Mouse (Mus musculus) CH12.LX (cell line): ENCODE measurements around the gene D630003M21Rik. TPM values are rescaled to one million over a fixed set of nuclear protein-coding genes. Genes with fewer than 3 reads are reported as not detected.

Experiments used
- DNase-seq: peaks from one replicate; pipeline ENCODE4 v3.0.0-alpha.2; 2013; ENCODE audit errors: extremely low read depth
- H3K27ac ChIP-seq: 2 replicates; pipeline ENCODE4 v1.5.1; 2012; ENCODE audit warnings: low read depth, mild to moderate bottlenecking, control low read depth, moderate library complexity; ENCODE audit not compliant: insufficient read depth
- H3K27me3 ChIP-seq: replicated peaks from 2 replicates; pipeline ENCODE3; 2012; ENCODE audit warnings: inconsistent platforms
- H3K36me3 ChIP-seq, 2 experiments: replicated peaks in 1 of 2; 2 replicates each; pipeline versions ENCODE3 to v1.6.1; 2012; ENCODE audit warnings: inconsistent platforms in 1 of 2, low read length in 1 of 2, mild to moderate bottlenecking in 1 of 2, mixed read lengths in 1 of 2, moderate library complexity in 1 of 2; ENCODE audit not compliant: control insufficient read depth in 1 of 2, insufficient read depth in 1 of 2
- H3K4me1 ChIP-seq, 2 experiments: 2 replicates each; pipeline ENCODE4 v1.6.1; 2012; ENCODE audit warnings: inconsistent platforms in 1 of 2, moderate library complexity in 1 of 2; ENCODE audit not compliant: insufficient read depth in 2 of 2, control insufficient read depth in 1 of 2
- H3K4me2 ChIP-seq: 2 replicates; pipeline ENCODE4 v1.6.1; 2012; ENCODE audit warnings: low read depth, mild to moderate bottlenecking, control low read depth; ENCODE audit not compliant: poor library complexity, insufficient read depth, severe bottlenecking
- H3K4me3 ChIP-seq, 3 experiments: fragments of 150-350 bp in 1 of 3; sonication (generic) in 1 of 3; replicated peaks in 1 of 3; 2 replicates each; pipeline versions ENCODE3 to v1.5.1; 2011 to 2012; ENCODE audit warnings: low read depth in 2 of 3, low read length in 2 of 3, mild to moderate bottlenecking in 2 of 3, moderate library complexity in 2 of 3, control low read depth in 1 of 3, improper control_type of control experiment in 1 of 3, inconsistent platforms in 1 of 3, mixed read lengths in 1 of 3; ENCODE audit not compliant: poor library complexity in 1 of 3
- H3K79me2 ChIP-seq: replicated peaks from 2 replicates; pipeline ENCODE4 v1.6.1; 2012; ENCODE audit warnings: mild to moderate bottlenecking, moderate library complexity; ENCODE audit not compliant: control insufficient read depth, poor library complexity, insufficient read depth, severe bottlenecking; ENCODE audit errors: extremely low read depth
- H3K9ac ChIP-seq: 2 replicates; pipeline ENCODE4 v1.6.1; 2012; ENCODE audit warnings: low read depth, mild to moderate bottlenecking, control low read depth, moderate library complexity; ENCODE audit not compliant: insufficient read depth
- H3K9me3 ChIP-seq: replicated peaks from 2 replicates; pipeline ENCODE3; 2012; ENCODE audit warnings: low read length, inconsistent platforms, mixed read lengths
- CHD2 ChIP-seq: IDR thresholded peaks from 2 replicates; pipeline ENCODE4 v1.6.1; 2011; ENCODE audit warnings: low read length, improper control_type of control experiment
- E2F4 ChIP-seq: IDR thresholded peaks from 2 replicates; pipeline ENCODE4 v1.6.1; 2011; ENCODE audit warnings: low read depth, low read length, improper control_type of control experiment; ENCODE audit not compliant: insufficient replicate concordance
- ELF1 ChIP-seq: IDR thresholded peaks from 2 replicates; pipeline ENCODE4 v1.6.1; 2014; ENCODE audit warnings: low read depth, mild to moderate bottlenecking, inconsistent platforms, low read length, improper control_type of control experiment
- EP300 ChIP-seq: IDR thresholded peaks from 2 replicates; pipeline ENCODE4 v1.6.1; 2011; ENCODE audit warnings: low read length, improper control_type of control experiment
- ETS1 ChIP-seq: conservative IDR thresholded peaks from 2 replicates; pipeline ENCODE4 v1.6.1; 2012; ENCODE audit warnings: low read depth, mild to moderate bottlenecking, inconsistent platforms, low read length, improper control_type of control experiment, moderate library complexity
- JUN ChIP-seq: IDR thresholded peaks from 2 replicates; pipeline ENCODE4 v1.6.1; 2011; ENCODE audit warnings: low read depth, mild to moderate bottlenecking, low read length, improper control_type of control experiment, moderate library complexity; ENCODE audit not compliant: insufficient read depth
- MEF2A ChIP-seq: IDR thresholded peaks from 2 replicates; pipeline ENCODE4 v1.6.1; 2014; ENCODE audit warnings: low read depth, mild to moderate bottlenecking, inconsistent platforms, low read length, improper control_type of control experiment, borderline replicate concordance
- NELFE ChIP-seq: IDR thresholded peaks from 2 replicates; pipeline ENCODE4 v1.6.1; 2011; ENCODE audit warnings: low read depth, low read length, improper control_type of control experiment
- POLR2A ChIP-seq: IDR thresholded peaks from 2 replicates; pipeline ENCODE4 v1.6.1; 2011; ENCODE audit warnings: low read depth, mild to moderate bottlenecking, improper control_type of control experiment, low read length
- RCOR1 ChIP-seq: conservative IDR thresholded peaks from 2 replicates; pipeline ENCODE4 v1.6.1; 2012; ENCODE audit warnings: low read depth, mild to moderate bottlenecking, inconsistent platforms, low read length, improper control_type of control experiment
- SIN3A ChIP-seq: IDR thresholded peaks from 2 replicates; pipeline ENCODE4 v1.6.1; 2012; ENCODE audit warnings: low read length, improper control_type of control experiment, inconsistent platforms
- ZKSCAN1 ChIP-seq: IDR thresholded peaks from 2 replicates; pipeline ENCODE4 v1.6.1; 2012; ENCODE audit warnings: low read depth, inconsistent platforms, low read length, improper control_type of control experiment, borderline replicate concordance
- ZMIZ1 ChIP-seq: IDR thresholded peaks from 2 replicates; pipeline ENCODE4 v1.6.1; 2012; ENCODE audit warnings: low read depth, mild to moderate bottlenecking, inconsistent platforms, low read length, improper control_type of control experiment
- ZNF384 ChIP-seq: IDR thresholded peaks from 2 replicates; pipeline ENCODE4 v1.6.1; 2012; ENCODE audit warnings: low read depth, low read length, improper control_type of control experiment, inconsistent platforms
- dilution Hi-C: fragments of 300-500 bp; cut with MboI; formaldehyde crosslinking; loops from 2 replicates; pipeline ENCODE4 v1.14.3; 2020; ENCODE audit warnings: low sequenced_read_pairs; ENCODE audit not compliant: extremely low pct_unique_long_range_greater_than_20kb, extremely low pct_ligation_motif_present
- in situ Hi-C: fragments of 300-500 bp; cut with MboI; formaldehyde crosslinking; loops from 3 replicates; pipeline ENCODE4 v1.14.3; 2019; ENCODE audit warnings: low sequenced_read_pairs, low pct_ligation_motif_present, low pct_unique_long_range_greater_than_20kb, mixed read lengths
- polyA plus RNA-seq: library from polyadenylated mRNA; unstranded; fragments of >175 nt; gene quantifications from 2 replicates; pipeline ENCODE4 v1.2.1, GENCODE M21; 2012; ENCODE audit warnings: low read depth; ENCODE audit not compliant: insufficient read length
- total RNA-seq, 2 experiments: library from RNA; depleted of rRNA; stranded (reverse); fragments of 300-350 nt in 1 of 2; fragments of >200 nt in 1 of 2; gene quantifications; 2 replicates each; pipeline ENCODE4 v1.2.3; 2012 to 2014

The D630003M21Rik gene
- total and polyA plus RNA-seq, 3 experiments: 0.23 to 1.4 (median 0.93) TPM

DNA sequence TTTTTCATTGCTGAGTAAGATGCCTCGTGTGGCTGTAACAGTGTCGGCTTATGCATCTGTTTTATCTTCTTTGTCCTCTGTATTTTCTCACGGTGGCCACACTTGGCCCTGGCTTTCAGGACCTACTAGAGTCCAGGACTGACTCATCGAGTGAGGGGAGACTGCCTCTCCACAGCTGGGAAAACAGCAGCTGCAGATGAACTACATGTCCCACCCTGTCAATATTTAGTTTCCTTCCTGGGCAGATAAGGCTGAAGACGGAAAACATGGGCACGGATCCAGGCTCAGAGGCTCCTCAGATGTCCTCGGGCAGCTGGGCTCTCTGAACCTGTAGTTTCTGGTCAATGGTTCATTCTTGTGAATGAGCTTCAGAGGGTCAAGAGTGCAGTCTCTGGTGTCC is 19.3 kb upstream of the D630003M21Rik start:
- in situ Hi-C loops (no loop called here), dilution Hi-C loops (no loop called here)
- Histone ChIP-seq H3K4me2 (no peak overlapping the region), H3K79me2 (no peaks in the 10 kb centered on the region), H3K9ac (no peak overlapping the region), H3K36me3 (no peaks in the 10 kb centered on the region), H3K4me3 (no peak overlapping the region), H3K27ac (no peak overlapping the region), H3K9me3 (no peaks in the 10 kb centered on the region), H3K27me3 (peaks cover 10% of the 10 kb centered on the region), H3K4me1 (peaks cover 0 to 4% of the 10 kb centered on the region in 2 experiments; a peak in 2 of 4 replicates)
- DNase-seq: no peak
- no peak for TF ChIP-seq E2F4
- TF ChIP-seq ZNF384: no peak

DNA sequence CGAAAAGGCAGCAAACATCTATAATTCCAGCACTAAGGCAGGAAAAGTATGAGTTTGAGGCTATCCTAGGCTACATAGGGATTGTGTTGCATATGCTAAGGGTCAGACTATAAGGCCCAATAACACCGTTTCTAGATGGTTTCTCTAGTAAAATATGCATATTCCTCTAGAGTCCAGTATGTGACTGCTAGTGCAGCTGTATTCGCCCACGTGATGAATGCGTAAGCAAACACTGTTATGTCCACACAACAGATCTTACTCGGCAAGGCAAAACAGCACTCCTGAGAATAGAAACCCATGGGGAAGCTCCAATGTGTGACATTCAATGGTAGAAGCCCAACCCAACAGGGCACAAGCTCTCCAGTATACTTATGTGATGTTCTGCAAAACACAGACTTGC is 18.8 kb upstream of the D630003M21Rik start:
- peaks cover 0 to 4% of the 10 kb centered on the region in 2 experiments; a peak in 1 of 4 replicates for H3K4me1 ChIP-seq
- H3K9me3 ChIP-seq: no peaks in the 10 kb centered on the region
- H3K4me2 ChIP-seq: no peak overlapping the region
- dilution Hi-C loops (no loop called here), in situ Hi-C loops (no loop called here)
- no peak for DNase-seq
- H3K27ac ChIP-seq: no peak overlapping the region
- TF ChIP-seq ETS1 (no peak), SIN3A (no peak), E2F4 (no peak), JUN (no peak), ELF1 (no peak), MEF2A (no peak), RCOR1 (no peak)
- H3K27me3 ChIP-seq: peaks cover 14% of the 10 kb centered on the region
- H3K4me3 ChIP-seq: no peak overlapping the region
- no peaks in the 10 kb centered on the region for H3K79me2 ChIP-seq
- H3K9ac ChIP-seq: no peak overlapping the region
- no peaks in the 10 kb centered on the region for H3K36me3 ChIP-seq

DNA sequence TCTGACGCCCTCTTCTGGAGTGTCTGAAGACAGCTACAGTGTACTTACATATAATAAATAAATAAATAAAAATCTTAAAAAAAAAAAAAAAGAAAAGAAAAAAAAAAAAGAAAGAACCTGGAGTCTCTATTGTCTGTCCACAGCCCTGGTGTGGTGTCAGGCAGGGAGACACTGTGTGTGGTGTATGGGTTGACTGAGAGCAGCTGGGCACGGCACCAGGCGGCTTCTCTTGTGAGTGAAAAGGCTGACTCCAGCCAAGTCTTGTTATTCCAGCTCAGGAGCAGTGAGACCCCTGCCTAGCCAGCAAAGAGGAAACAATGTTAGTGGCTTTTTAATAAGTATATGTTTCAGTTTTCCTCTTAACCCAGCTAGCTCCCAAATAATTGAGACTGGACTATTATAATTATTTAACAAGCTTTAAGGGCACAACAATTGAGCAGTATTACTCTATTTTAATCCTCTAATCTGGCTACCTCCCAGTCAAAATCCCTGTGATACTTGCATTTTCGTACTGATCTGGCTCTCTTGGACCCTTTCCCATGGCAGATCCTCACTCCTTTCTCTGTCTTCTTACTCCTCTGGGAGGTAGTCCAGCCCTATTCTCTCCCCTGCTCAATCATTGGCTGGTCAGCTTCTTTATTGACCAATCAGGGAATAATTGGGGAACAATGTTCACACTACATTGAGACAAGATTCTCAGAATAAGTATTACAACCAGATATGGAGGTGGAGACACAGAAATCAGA is 16.2 kb upstream of the D630003M21Rik start:
- H3K4me3 ChIP-seq: no peak overlapping the region
- no peaks in the 10 kb centered on the region for H3K36me3 ChIP-seq
- TF ChIP-seq SIN3A (no peak), CHD2 (no peak), ZNF384 (no peak), ZKSCAN1 (no peak), NELFE (no peak), ZMIZ1 (no peak), EP300 (no peak), POLR2A (no peak)
- H3K79me2 ChIP-seq: no peaks in the 10 kb centered on the region
- H3K27me3 ChIP-seq: peaks cover 27% of the 10 kb centered on the region
- no peaks in the 10 kb centered on the region for H3K9me3 ChIP-seq
- no peak for DNase-seq
- H3K27ac ChIP-seq: no peak overlapping the region
- H3K4me1 ChIP-seq: peaks cover 0 to 4% of the 10 kb centered on the region in 2 experiments; a peak in 1 of 4 replicates
- no peak overlapping the region for H3K4me2 ChIP-seq
- dilution Hi-C loops: no loop called here
- in situ Hi-C loops: no loop called here
- H3K9ac ChIP-seq: no peak overlapping the region
